Mouse (Mus musculus): ENCODE measurements around the gene Crtap. TPM values are rescaled to one million over a fixed set of nuclear protein-coding genes. Genes with fewer than 3 reads are reported as not detected.

Gene Crtap
- polyA plus RNA-seq, 1 experiment from 2014 or later: 31.5 TPM

DNA sequence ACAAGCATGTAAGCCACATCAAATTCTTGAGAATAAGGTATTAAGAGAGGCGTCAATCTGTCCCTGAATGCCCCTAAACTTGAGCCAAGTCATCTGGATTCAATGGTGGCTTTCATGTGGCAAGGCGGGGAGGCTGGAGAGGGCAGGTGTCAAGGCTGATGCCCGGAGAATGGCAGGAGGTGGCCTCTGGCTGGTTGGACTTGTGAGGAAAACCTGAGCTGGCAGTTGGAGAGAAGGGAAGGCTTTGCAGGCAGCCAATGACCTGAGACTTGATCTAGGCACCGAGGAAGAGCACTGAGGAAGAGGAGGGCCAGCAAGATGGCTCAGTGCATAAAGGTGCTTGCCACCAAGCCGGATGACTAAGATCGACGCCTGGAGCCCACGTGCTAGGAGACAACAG lies 2.2 kb downstream of the Crtap start:
- ATAC-seq: no peak
- Histone ChIP-seq H3K36me3 (ENCODE audit: control insufficient read depth, insufficient read depth, low read length) (no peaks in the 10 kb centered on the region), H3K9ac (ENCODE audit: low read depth, low read length) (no peak overlapping the region), H3K27ac (ENCODE audit: low read depth, low read length) (no peak overlapping the region), H3K27me3 (replicated peaks; ENCODE audit: control insufficient read depth, insufficient read depth, low read length) (no peaks in the 10 kb centered on the region), H3K9me3 (ENCODE audit: control insufficient read depth, low read length) (no peaks in the 10 kb centered on the region), H3K4me2 (ENCODE audit: low read length) (no peak overlapping the region), H3K4me1 (ENCODE audit: control insufficient read depth, insufficient read depth, low read depth, low read length) (peaks cover 7% of the 10 kb centered on the region; the same call in 1 of the 2 replicates), H3K4me3 (ENCODE audit: low read length) (no peak overlapping the region)
- 86% methylated on average over 8 of the region's 8 CpGs for WGBS

DNA sequence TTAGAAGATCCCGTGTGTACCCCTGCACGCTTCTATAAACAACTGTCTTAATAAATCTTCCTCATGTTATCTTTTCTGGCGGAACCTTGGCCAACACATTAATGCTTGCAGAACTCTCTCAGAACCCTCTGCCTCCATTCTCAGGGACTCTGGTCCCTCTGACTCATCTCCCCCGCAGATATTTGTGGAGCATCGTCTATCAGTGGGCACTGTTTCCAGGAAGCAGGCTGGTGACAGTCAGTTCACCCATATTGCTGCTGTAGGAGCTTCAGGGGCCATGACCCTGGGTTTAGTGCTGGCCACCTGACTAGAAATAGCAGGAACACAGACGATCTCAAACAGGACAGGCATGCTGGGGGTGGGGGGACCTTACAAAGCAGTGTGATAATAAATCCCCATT lies 3.4 kb downstream of the Crtap start:
- WGBS: 74% methylated on average over 6 of the region's 6 CpGs
- H3K4me1 ChIP-seq (ENCODE audit: control insufficient read depth, insufficient read depth, low read depth, low read length): peaks cover 7% of the 10 kb centered on the region; the same call in 1 of the 2 replicates
- no peak overlapping the region for H3K4me2 ChIP-seq (ENCODE audit: low read length)
- no peaks in the 10 kb centered on the region for H3K27me3 ChIP-seq (replicated peaks; ENCODE audit: control insufficient read depth, insufficient read depth, low read length)
- no peaks in the 10 kb centered on the region for H3K36me3 ChIP-seq (ENCODE audit: control insufficient read depth, insufficient read depth, low read length)
- H3K4me3 ChIP-seq (ENCODE audit: low read length): no peak overlapping the region
- no peak for ATAC-seq
- no peaks in the 10 kb centered on the region for H3K9me3 ChIP-seq (ENCODE audit: control insufficient read depth, low read length)
- H3K27ac ChIP-seq (ENCODE audit: low read depth, low read length): no peak overlapping the region
- no peak overlapping the region for H3K9ac ChIP-seq (ENCODE audit: low read depth, low read length)

DNA sequence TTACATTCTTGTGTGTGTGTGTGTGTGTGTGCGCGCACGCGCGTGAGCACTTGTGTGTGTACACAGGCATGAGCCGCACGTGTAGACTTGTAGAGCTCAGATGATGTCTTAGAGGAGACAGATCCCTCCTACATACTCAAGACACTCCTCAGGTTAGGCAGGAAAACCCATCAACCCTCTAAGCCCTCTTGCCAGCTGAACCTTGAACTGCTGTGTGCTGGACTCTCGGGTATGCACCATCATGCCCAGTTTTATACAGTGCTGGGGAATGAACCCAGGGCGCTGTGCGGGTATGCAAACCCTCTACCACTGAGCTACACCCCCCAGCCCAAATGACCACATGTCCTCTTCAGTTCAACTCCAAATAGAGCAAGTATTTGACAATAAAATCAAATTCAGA lies 5.3 kb downstream of the Crtap start:
- H3K27ac ChIP-seq (ENCODE audit: low read depth, low read length): no peak overlapping the region
- no peak overlapping the region for H3K4me3 ChIP-seq (ENCODE audit: low read length)
- no peak overlapping the region for H3K9ac ChIP-seq (ENCODE audit: low read depth, low read length)
- no peaks in the 10 kb centered on the region for H3K27me3 ChIP-seq (replicated peaks; ENCODE audit: control insufficient read depth, insufficient read depth, low read length)
- H3K36me3 ChIP-seq (ENCODE audit: control insufficient read depth, insufficient read depth, low read length): no peaks in the 10 kb centered on the region
- peaks cover 3% of the 10 kb centered on the region; the same call in 1 of the 2 replicates for H3K4me1 ChIP-seq (ENCODE audit: control insufficient read depth, insufficient read depth, low read depth, low read length)
- H3K4me2 ChIP-seq (ENCODE audit: low read length): no peak overlapping the region
- ATAC-seq: no peak
- WGBS: 97% methylated on average over 10 of the region's 10 CpGs
- H3K9me3 ChIP-seq (ENCODE audit: control insufficient read depth, low read length): no peaks in the 10 kb centered on the region

DNA sequence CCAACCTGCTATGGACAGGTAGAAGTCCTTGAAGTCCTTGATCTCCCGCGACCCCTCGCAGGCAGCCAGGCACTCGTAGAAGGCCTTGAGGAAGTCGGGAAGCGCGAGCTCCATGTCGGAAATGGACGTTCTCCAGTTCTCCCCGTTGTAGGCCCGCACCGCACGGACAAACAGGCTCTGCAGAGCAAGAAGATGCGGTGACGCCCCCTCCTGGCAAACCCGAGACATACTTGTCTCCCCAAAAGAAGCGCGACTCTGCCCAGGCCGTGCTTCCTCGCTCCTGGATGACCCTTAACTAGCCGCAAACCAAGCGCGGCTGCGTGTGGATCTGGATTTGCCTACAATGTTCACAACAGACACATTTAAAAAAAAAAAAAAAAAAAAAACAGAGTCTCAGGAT lies 5.8 kb downstream of the Crtap start:
- H3K9ac ChIP-seq (ENCODE audit: low read depth, low read length): no peak overlapping the region
- no peak overlapping the region for H3K27ac ChIP-seq (ENCODE audit: low read depth, low read length)
- no peaks in the 10 kb centered on the region for H3K27me3 ChIP-seq (replicated peaks; ENCODE audit: control insufficient read depth, insufficient read depth, low read length)
- no peak overlapping the region for H3K4me3 ChIP-seq (ENCODE audit: low read length)
- 92% methylated on average over 24 of the region's 24 CpGs for WGBS
- no peak for ATAC-seq
- H3K36me3 ChIP-seq (ENCODE audit: control insufficient read depth, insufficient read depth, low read length): no peaks in the 10 kb centered on the region
- no peak overlapping the region for H3K4me2 ChIP-seq (ENCODE audit: low read length)
- peaks cover 3% of the 10 kb centered on the region; the same call in 1 of the 2 replicates for H3K4me1 ChIP-seq (ENCODE audit: control insufficient read depth, insufficient read depth, low read depth, low read length)
- H3K9me3 ChIP-seq (ENCODE audit: control insufficient read depth, low read length): no peaks in the 10 kb centered on the region

DNA sequence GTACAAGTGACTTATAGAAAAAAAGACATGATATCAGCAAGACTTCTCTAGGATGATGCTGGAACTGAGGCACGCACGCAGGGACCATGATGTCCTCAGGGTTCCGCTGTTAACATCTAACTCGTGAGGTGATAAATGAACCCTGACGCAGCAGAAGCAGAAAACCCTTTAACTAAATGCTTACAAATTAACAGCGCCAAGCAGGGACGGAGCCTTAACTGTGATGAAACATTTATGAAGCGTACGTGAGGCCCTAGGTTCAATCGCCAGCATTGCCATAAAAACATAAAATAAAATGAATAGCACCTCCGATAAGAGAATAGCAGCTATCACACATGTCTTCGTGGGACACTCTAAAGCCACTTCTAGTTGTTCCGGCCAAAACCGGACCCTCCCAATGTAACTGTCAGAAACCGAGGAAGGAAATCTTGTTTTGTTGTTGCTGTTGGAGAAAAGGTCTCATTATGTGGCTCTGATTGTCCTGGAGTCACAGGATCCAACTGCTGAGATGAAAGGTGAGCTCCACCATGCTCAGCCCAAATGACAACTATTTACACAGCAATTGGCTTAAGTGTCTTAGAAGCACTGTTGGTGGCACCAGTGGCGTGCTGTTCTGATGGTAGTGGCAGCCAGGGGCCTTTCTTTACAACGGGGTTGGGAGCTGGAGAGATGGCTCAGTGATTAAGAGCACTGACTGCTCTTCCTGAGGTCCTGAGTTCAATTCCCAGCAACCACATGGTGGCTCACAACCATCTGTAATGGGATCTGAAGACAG lies 7.4 kb downstream of the Crtap start:
- 84% methylated on average over 17 of the region's 17 CpGs for WGBS
- Histone ChIP-seq H3K4me3 (ENCODE audit: low read length) (no peak overlapping the region), H3K9ac (ENCODE audit: low read depth, low read length) (no peak overlapping the region), H3K9me3 (ENCODE audit: control insufficient read depth, low read length) (no peaks in the 10 kb centered on the region), H3K36me3 (ENCODE audit: control insufficient read depth, insufficient read depth, low read length) (no peaks in the 10 kb centered on the region), H3K27me3 (replicated peaks; ENCODE audit: control insufficient read depth, insufficient read depth, low read length) (no peaks in the 10 kb centered on the region), H3K27ac (ENCODE audit: low read depth, low read length) (no peak overlapping the region), H3K4me1 (ENCODE audit: control insufficient read depth, insufficient read depth, low read depth, low read length) (no peaks in the 10 kb centered on the region), H3K4me2 (ENCODE audit: low read length) (no peak overlapping the region)
- ATAC-seq: no peak

DNA sequence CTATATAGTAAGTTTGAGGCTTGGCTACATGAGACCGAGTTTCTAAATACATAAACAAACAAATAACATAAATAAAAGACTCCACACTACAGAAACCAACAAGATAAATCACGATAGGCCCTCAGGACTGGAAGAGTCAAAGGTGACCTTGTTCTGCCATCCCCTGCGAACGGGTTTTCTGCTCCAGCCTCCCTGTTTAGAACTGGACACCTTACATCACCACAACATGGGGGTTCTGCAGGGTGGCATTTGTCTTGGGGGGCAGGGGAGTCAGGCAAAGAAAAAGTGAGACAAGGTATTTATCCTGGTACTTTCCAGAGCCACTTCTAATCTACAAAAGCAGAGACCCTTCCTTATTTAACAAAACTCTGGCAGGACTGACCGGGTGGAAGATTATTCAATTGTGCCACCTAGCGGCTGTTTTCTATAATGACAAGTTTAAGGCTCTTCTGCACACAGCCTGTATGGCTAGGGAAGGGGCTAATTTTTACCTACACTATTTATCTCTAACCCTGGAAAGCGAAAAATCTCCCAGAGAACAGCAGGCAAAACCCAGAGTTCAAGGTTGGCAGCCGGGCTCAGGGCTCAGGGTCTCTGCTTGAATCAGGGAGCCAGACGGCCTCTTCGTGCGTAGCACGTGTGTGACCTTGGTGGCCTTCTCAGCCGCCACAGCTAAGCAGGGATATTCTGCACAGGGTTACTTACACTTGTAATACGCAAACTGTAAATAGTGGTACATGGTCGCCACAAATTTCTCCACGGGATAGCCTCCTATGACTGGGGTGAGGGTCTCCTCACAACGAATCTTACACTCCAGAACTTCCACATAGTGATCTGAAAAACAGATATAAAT lies 9.4 kb downstream of the Crtap start:
- 72% methylated on average over 17 of the region's 17 CpGs for WGBS

DNA sequence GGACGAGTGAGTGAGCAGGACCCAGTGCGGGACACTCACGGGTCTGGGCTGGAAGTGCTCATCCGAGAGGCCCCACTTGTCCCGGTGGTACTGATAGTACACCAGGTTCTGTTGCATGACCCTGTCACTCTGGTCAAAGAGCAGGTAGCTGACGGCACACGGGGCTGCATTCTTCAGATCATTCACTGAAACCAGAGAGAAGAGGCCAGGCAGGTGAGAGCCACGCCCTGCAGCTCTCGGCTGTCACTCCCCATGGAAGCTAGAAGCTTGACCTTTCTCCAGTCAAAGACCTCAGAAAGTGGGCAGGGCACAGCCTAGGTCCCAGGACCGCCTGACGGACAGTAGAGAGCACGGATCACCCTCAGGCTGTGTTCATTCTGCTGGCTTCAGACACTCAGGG lies 10.6 kb downstream of the Crtap start:
- 93% methylated on average over 12 of the region's 12 CpGs for WGBS
- no peaks in the 10 kb centered on the region for H3K36me3 ChIP-seq (ENCODE audit: control insufficient read depth, insufficient read depth, low read length)

More for the DNA sequence above, 9.4 kb downstream of the Crtap start:
- Histone ChIP-seq H3K4me3 (ENCODE audit: low read length) (no peak overlapping the region), H3K4me1 (ENCODE audit: control insufficient read depth, insufficient read depth, low read depth, low read length) (no peaks in the 10 kb centered on the region), H3K9me3 (ENCODE audit: control insufficient read depth, low read length) (no peaks in the 10 kb centered on the region), H3K27me3 (replicated peaks; ENCODE audit: control insufficient read depth, insufficient read depth, low read length) (no peaks in the 10 kb centered on the region), H3K27ac (ENCODE audit: low read depth, low read length) (no peak overlapping the region), H3K4me2 (ENCODE audit: low read length) (no peak overlapping the region), H3K9ac (ENCODE audit: low read depth, low read length) (no peak overlapping the region), H3K36me3 (ENCODE audit: control insufficient read depth, insufficient read depth, low read length) (no peaks in the 10 kb centered on the region)
- peak; percentile 80 for ATAC-seq

DNA sequence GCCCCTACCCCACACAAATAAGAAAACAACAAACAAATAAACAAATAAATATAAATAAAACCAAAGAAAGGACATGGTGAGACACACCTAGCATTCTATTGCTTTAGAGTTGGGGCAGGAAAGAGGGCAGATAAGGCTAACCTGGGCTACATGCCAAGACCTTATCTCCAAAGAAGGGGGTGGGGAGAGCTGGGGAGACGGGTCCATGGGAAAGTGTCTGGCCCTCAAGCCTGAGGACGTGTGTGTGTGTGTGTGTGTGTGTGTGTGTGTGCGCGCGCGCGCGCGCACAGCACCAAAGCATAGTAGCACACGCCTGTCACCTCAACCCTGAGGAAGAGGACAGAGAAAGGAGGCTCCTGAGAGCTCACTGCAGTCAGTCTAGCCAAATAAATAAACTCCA lies 13.3 kb downstream of the Crtap start:
- Histone ChIP-seq H3K4me1 (ENCODE audit: control insufficient read depth, insufficient read depth, low read depth, low read length) (no peaks in the 10 kb centered on the region), H3K36me3 (ENCODE audit: control insufficient read depth, insufficient read depth, low read length) (no peaks in the 10 kb centered on the region), H3K4me2 (ENCODE audit: low read length) (no peak overlapping the region), H3K9ac (ENCODE audit: low read depth, low read length) (no peak overlapping the region), H3K27me3 (replicated peaks; ENCODE audit: control insufficient read depth, insufficient read depth, low read length) (no peaks in the 10 kb centered on the region), H3K9me3 (ENCODE audit: control insufficient read depth, low read length) (no peaks in the 10 kb centered on the region), H3K27ac (ENCODE audit: low read depth, low read length) (no peak overlapping the region), H3K4me3 (ENCODE audit: low read length) (no peak overlapping the region)
- WGBS: 96% methylated on average over 10 of the region's 10 CpGs
- ATAC-seq: no peak

More for the DNA sequence above, 10.6 kb downstream of the Crtap start:
- no peaks in the 10 kb centered on the region for H3K27me3 ChIP-seq (replicated peaks; ENCODE audit: control insufficient read depth, insufficient read depth, low read length)
- H3K9ac ChIP-seq (ENCODE audit: low read depth, low read length): no peak overlapping the region
- no peak overlapping the region for H3K4me2 ChIP-seq (ENCODE audit: low read length)
- ATAC-seq: no peak
- H3K4me1 ChIP-seq (ENCODE audit: control insufficient read depth, insufficient read depth, low read depth, low read length): no peaks in the 10 kb centered on the region
- H3K27ac ChIP-seq (ENCODE audit: low read depth, low read length): no peak overlapping the region
- no peaks in the 10 kb centered on the region for H3K9me3 ChIP-seq (ENCODE audit: control insufficient read depth, low read length)
- H3K4me3 ChIP-seq (ENCODE audit: low read length): no peak overlapping the region

DNA sequence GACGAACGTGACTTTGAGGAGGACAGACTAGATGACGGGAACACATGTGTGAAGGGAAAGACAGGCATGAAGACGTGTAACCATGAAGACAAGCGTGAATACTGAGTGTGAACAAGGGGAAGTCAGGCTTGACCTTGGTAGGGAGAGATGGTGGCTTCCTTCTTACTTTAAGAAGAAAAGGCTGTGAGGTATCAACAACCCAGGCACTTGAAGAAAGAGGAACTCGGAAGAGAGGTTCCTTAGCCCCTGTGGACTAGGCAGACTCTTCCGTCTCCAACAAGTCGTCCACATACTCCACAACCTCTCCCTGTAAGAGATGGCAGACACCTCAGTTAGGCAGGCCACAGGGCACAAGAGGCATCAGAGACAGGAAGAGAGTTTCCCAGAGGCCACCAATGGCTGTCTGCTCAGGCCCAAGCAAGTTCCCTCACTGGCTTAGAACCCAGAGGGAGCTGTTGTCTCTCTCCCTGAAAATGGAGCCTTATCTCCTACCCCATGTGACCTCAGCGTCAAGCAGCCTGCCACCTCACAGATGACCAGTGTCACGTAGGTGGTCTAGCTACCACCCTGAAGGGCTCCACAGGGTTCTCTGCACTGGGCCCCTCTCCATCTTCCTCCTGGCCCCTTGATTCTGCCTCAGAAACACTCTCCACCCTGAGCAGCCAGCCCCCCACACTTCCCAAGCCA lies 15.1 kb downstream of the Crtap start:
- no peak overlapping the region for H3K27ac ChIP-seq (ENCODE audit: low read depth, low read length)
- no peak for ATAC-seq
- no peak overlapping the region for H3K4me2 ChIP-seq (ENCODE audit: low read length)
- no peaks in the 10 kb centered on the region for H3K36me3 ChIP-seq (ENCODE audit: control insufficient read depth, insufficient read depth, low read length)
- no peak overlapping the region for H3K9ac ChIP-seq (ENCODE audit: low read depth, low read length)
- 92% methylated on average over 10 of the region's 10 CpGs for WGBS
- H3K4me3 ChIP-seq (ENCODE audit: low read length): no peak overlapping the region
- no peaks in the 10 kb centered on the region for H3K4me1 ChIP-seq (ENCODE audit: control insufficient read depth, insufficient read depth, low read depth, low read length)
- no peaks in the 10 kb centered on the region for H3K27me3 ChIP-seq (replicated peaks; ENCODE audit: control insufficient read depth, insufficient read depth, low read length)
- no peaks in the 10 kb centered on the region for H3K9me3 ChIP-seq (ENCODE audit: control insufficient read depth, low read length)
